Mouse (Mus musculus) intestine, embryonic 15.5 days (tissue): Measurements from ENCODE around the gene Hps5. TPM values are rescaled to one million over a fixed set of nuclear protein-coding genes. Genes with fewer than 3 reads are reported as not detected.

ENCODE experiments used
- ATAC-seq: fragments of 200-750 bp; cut with Nextera tagmentation; 2 replicates; pipeline ENCODE4 v1.8.0; 2017; ENCODE audit warnings: moderate TSS enrichment, moderate library complexity
- H3K27ac ChIP-seq: fragments of 300-500 bp; sonication (generic); 2 replicates; pipeline ENCODE4 v1.5.1; 2015; ENCODE audit warnings: mild to moderate bottlenecking, inconsistent platforms
- H3K27me3 ChIP-seq: fragments of 300-500 bp; sonication (generic); replicated peaks from 2 replicates; pipeline ENCODE4 v1.6.1; 2015; ENCODE audit warnings: inconsistent platforms
- H3K36me3 ChIP-seq: fragments of 300-500 bp; sonication (generic); 2 replicates; pipeline ENCODE4 v1.6.1; 2015; ENCODE audit warnings: inconsistent platforms
- H3K4me1 ChIP-seq: fragments of 300-500 bp; sonication (generic); replicated peaks from 2 replicates; pipeline ENCODE4 v1.6.1; 2015; ENCODE audit warnings: inconsistent platforms
- H3K4me2 ChIP-seq: fragments of 300-500 bp; sonication (generic); replicated peaks from 2 replicates; pipeline ENCODE4 v1.6.1; 2015; ENCODE audit warnings: mild to moderate bottlenecking, inconsistent platforms
- H3K4me3 ChIP-seq: fragments of 300-500 bp; sonication (generic); replicated peaks from 2 replicates; pipeline ENCODE4 v1.5.1; 2015; ENCODE audit warnings: inconsistent platforms
- H3K9ac ChIP-seq: fragments of 300-500 bp; sonication (generic); 2 replicates; pipeline ENCODE4 v1.6.1; 2015; ENCODE audit warnings: inconsistent platforms
- H3K9me3 ChIP-seq: fragments of 300-500 bp; sonication (generic); 2 replicates; pipeline ENCODE4 v1.6.1; 2016; ENCODE audit warnings: inconsistent platforms
- WGBS: fragments of 180-500 bp; shearing (Covaris S2); methylation state at CpG from one replicate; pipeline ENCODE4 v1.1.7; 2015; 5-methylcytosine and 5-hydroxymethylcytosine counted together
- polyA plus RNA-seq: library from polyadenylated mRNA; unstranded; fragments of >200 nt; fragmentation: Nextera tagmentation; extraction: Ambion mirVana; gene quantifications from 2 replicates; pipeline ENCODE4 v1.2.1, GENCODE M21; 2015

Hps5 gene
- polyA plus RNA-seq, 1 experiment from 2014 or later, result 23.3 TPM

- no peak for ATAC-seq
- WGBS, result 94% methylated on average over 4 of the region's 4 CpGs
- Histone ChIP-seq H3K27ac (no peak overlapping the region), H3K4me2 (no peak overlapping the region), H3K36me3 (peaks cover 47% of the 10 kb centered on the region), H3K4me1 (no peaks in the 10 kb centered on the region), H3K9me3 (no peaks in the 10 kb centered on the region), H3K9ac (no peak overlapping the region), H3K4me3 (no peak overlapping the region), H3K27me3 (no peaks in the 10 kb centered on the region)
Measured at GRCm38 (mm10) chr7:46814012-46814411, 18.1 kb upstream of the Hps5 start.

GRCm38 (mm10) chr7:46810325-46810724 is 14.5 kb upstream of the Hps5 start:
- Histone ChIP-seq H3K4me3 (no peak overlapping the region), H3K4me1 (no peaks in the 10 kb centered on the region), H3K9me3 (no peaks in the 10 kb centered on the region), H3K9ac (no peak overlapping the region), H3K4me2 (no peak overlapping the region), H3K27me3 (no peaks in the 10 kb centered on the region), H3K27ac (no peak overlapping the region), H3K36me3 (peaks cover 34% of the 10 kb centered on the region)
- WGBS, result 92% methylated on average over 6 of the region's 6 CpGs
- no peak for ATAC-seq

- no peak for ATAC-seq
- Histone ChIP-seq H3K36me3 (peaks cover 5% of the 10 kb centered on the region; the same call in 1 of the 2 replicates), H3K9ac (peak overlapping the region; percentile 80; the same call in 1 of the 2 replicates), H3K9me3 (no peaks in the 10 kb centered on the region), H3K27ac (no peak overlapping the region), H3K27me3 (no peaks in the 10 kb centered on the region), H3K4me1 (peaks cover 9% of the 10 kb centered on the region; the same call in 1 of the 2 replicates), H3K4me2 (peak overlapping the region; percentile 83), H3K4me3 (peak overlapping the region; percentile 83)
- WGBS, result 46% methylated on average over 6 of the region's 6 CpGs
Measured at GRCm38 (mm10) chr7:46796779-46797178, 915 bp upstream of the Hps5 start.

- Histone ChIP-seq H3K36me3 (0 out of 2 replicates have a peak, but pooled peaks cover 2% of the 10 kb centered on the region), H3K27ac (peak overlapping the region; percentile 45), H3K27me3 (no peaks in the 10 kb centered on the region), H3K9ac (peak overlapping the region; percentile 80), H3K9me3 (no peaks in the 10 kb centered on the region), H3K4me1 (peaks cover 9% of the 10 kb centered on the region; the same call in 1 of the 2 replicates), H3K4me3 (peak overlapping the region; percentile 83), H3K4me2 (peak overlapping the region; percentile 83)
- WGBS, result under 1% methylated on average over 31 of the region's 31 CpGs
- no peak; the same call in 1 of the 2 replicates for ATAC-seq
Measured at GRCm38 (mm10) chr7:46796206-46796679, 379 bp upstream of the Hps5 start.

GRCm38 (mm10) chr7:46793871-46794270 is 2.0 kb downstream of the Hps5 start:
- Histone ChIP-seq H3K4me1 (peaks cover 9% of the 10 kb centered on the region; the same call in 1 of the 2 replicates), H3K27me3 (no peaks in the 10 kb centered on the region), H3K4me2 (0 out of 2 replicates have a peak overlapping the region, but pooled peaks have one; percentile 62), H3K9ac (no peak overlapping the region), H3K36me3 (no peaks in the 10 kb centered on the region), H3K4me3 (no peak overlapping the region), H3K27ac (no peak overlapping the region), H3K9me3 (no peaks in the 10 kb centered on the region)
- 65% methylated on average over 4 of the region's 4 CpGs for WGBS
- ATAC-seq, result no peak

GRCm38 (mm10) chr7:46789177-46789849 is 6.6 kb downstream of the Hps5 start:
- Histone ChIP-seq H3K4me1 (no peaks in the 10 kb centered on the region), H3K36me3 (peaks cover 12% of the 10 kb centered on the region; the same call in 1 of the 2 replicates), H3K4me2 (no peak overlapping the region), H3K27ac (no peak overlapping the region), H3K9me3 (no peaks in the 10 kb centered on the region), H3K9ac (no peak overlapping the region), H3K27me3 (no peaks in the 10 kb centered on the region), H3K4me3 (no peak overlapping the region)
- 91% methylated on average over 5 of the region's 5 CpGs for WGBS
- ATAC-seq, result no peak

GRCm38 (mm10) chr7:46770706-46771105 is 25.2 kb downstream of the Hps5 start:
- peak; percentile 56 for ATAC-seq
- Histone ChIP-seq H3K27me3 (no peaks in the 10 kb centered on the region), H3K4me3 (no peak overlapping the region), H3K4me1 (no peaks in the 10 kb centered on the region), H3K27ac (no peak overlapping the region), H3K4me2 (no peak overlapping the region), H3K9me3 (no peaks in the 10 kb centered on the region), H3K9ac (no peak overlapping the region), H3K36me3 (peaks cover 38% of the 10 kb centered on the region)
- 56% methylated on average over 4 of the region's 4 CpGs for WGBS

GRCm38 (mm10) chr7:46768451-46768850 is 27.4 kb downstream of the Hps5 start:
- Histone ChIP-seq H3K4me1 (no peaks in the 10 kb centered on the region), H3K9ac (no peak overlapping the region), H3K4me3 (no peak overlapping the region), H3K36me3 (peaks cover 30% of the 10 kb centered on the region), H3K27ac (no peak overlapping the region), H3K27me3 (no peaks in the 10 kb centered on the region), H3K9me3 (no peaks in the 10 kb centered on the region), H3K4me2 (no peak overlapping the region)
- 95% methylated on average over 7 of the region's 7 CpGs for WGBS
- no peak for ATAC-seq

GRCm38 (mm10) chr7:46767371-46767770 is 28.5 kb downstream of the Hps5 start:
- Histone ChIP-seq H3K4me2 (no peak overlapping the region), H3K4me3 (no peak overlapping the region), H3K9me3 (no peaks in the 10 kb centered on the region), H3K27me3 (no peaks in the 10 kb centered on the region), H3K4me1 (no peaks in the 10 kb centered on the region), H3K27ac (no peak overlapping the region), H3K36me3 (peaks cover 31% of the 10 kb centered on the region), H3K9ac (no peak overlapping the region)
- no peak for ATAC-seq

- H3K4me3 ChIP-seq, result no peak overlapping the region
- no peak overlapping the region for H3K4me2 ChIP-seq
- ATAC-seq, result no peak
- peaks cover 26% of the 10 kb centered on the region for H3K36me3 ChIP-seq
- no peaks in the 10 kb centered on the region for H3K9me3 ChIP-seq
- H3K9ac ChIP-seq, result no peak overlapping the region
- no peaks in the 10 kb centered on the region for H3K4me1 ChIP-seq
- WGBS, result 91% methylated on average over 8 of the region's 8 CpGs
- H3K27ac ChIP-seq, result no peak overlapping the region
- no peaks in the 10 kb centered on the region for H3K27me3 ChIP-seq
Measured at GRCm38 (mm10) chr7:46764672-46765071, 31.2 kb downstream of the Hps5 start.

GRCm38 (mm10) chr7:46762601-46763000 is 33.3 kb downstream of the Hps5 start:
- 86% methylated on average over 5 of the region's 5 CpGs for WGBS
- Histone ChIP-seq H3K36me3 (peaks cover 17% of the 10 kb centered on the region), H3K27ac (no peak overlapping the region)

GRCm38 (mm10) chr7:46761049-46761795 is 34.6 kb downstream of the Hps5 start:
- no peak for ATAC-seq
- Histone ChIP-seq H3K9me3 (no peaks in the 10 kb centered on the region), H3K27me3 (no peaks in the 10 kb centered on the region), H3K4me3 (no peak overlapping the region), H3K4me1 (no peaks in the 10 kb centered on the region), H3K36me3 (peaks cover 14% of the 10 kb centered on the region), H3K9ac (no peak overlapping the region), H3K4me2 (no peak overlapping the region), H3K27ac (no peak overlapping the region)
- 74% methylated on average over 11 of the region's 11 CpGs for WGBS

More at GRCm38 (mm10) chr7:46762601-46763000, 33.3 kb downstream of the Hps5 start:
- Histone ChIP-seq H3K27me3 (no peaks in the 10 kb centered on the region), H3K9me3 (no peaks in the 10 kb centered on the region), H3K4me2 (no peak overlapping the region), H3K9ac (no peak overlapping the region), H3K4me1 (no peaks in the 10 kb centered on the region), H3K4me3 (no peak overlapping the region)
- ATAC-seq, result no peak
